Mouse (Mus musculus) CH12.LX (cell line): ENCODE measurements around the gene Ubl5. TPM values are rescaled to one million over a fixed set of nuclear protein-coding genes. Genes with fewer than 3 reads are reported as not detected.
"Not testable (repeated sequence)": the region's sequence is repeated elsewhere in the genome, so short reads cannot be mapped to it uniquely, and the experiment has no call there.

Experiments used
- DNase-seq: peaks from one replicate; pipeline ENCODE4 v3.0.0-alpha.2; 2013; ENCODE audit errors: extremely low read depth
- H3K27ac ChIP-seq: 2 replicates; pipeline ENCODE4 v1.5.1; 2012; ENCODE audit warnings: low read depth, mild to moderate bottlenecking, control low read depth, moderate library complexity; ENCODE audit not compliant: insufficient read depth
- H3K27me3 ChIP-seq: replicated peaks from 2 replicates; pipeline ENCODE3; 2012; ENCODE audit warnings: inconsistent platforms
- H3K36me3 ChIP-seq, 2 experiments: replicated peaks in 1 of 2; 2 replicates each; pipeline versions ENCODE3 to v1.6.1; 2012; ENCODE audit warnings: inconsistent platforms in 1 of 2, low read length in 1 of 2, mild to moderate bottlenecking in 1 of 2, mixed read lengths in 1 of 2, moderate library complexity in 1 of 2; ENCODE audit not compliant: control insufficient read depth in 1 of 2, insufficient read depth in 1 of 2
- H3K4me1 ChIP-seq, 2 experiments: 2 replicates each; pipeline ENCODE4 v1.6.1; 2012; ENCODE audit warnings: inconsistent platforms in 1 of 2, moderate library complexity in 1 of 2; ENCODE audit not compliant: insufficient read depth in 2 of 2, control insufficient read depth in 1 of 2
- H3K4me2 ChIP-seq: 2 replicates; pipeline ENCODE4 v1.6.1; 2012; ENCODE audit warnings: low read depth, mild to moderate bottlenecking, control low read depth; ENCODE audit not compliant: poor library complexity, insufficient read depth, severe bottlenecking
- H3K4me3 ChIP-seq, 3 experiments: fragments of 150-350 bp in 1 of 3; sonication (generic) in 1 of 3; replicated peaks in 1 of 3; 2 replicates each; pipeline versions ENCODE3 to v1.5.1; 2011 to 2012; ENCODE audit warnings: low read depth in 2 of 3, low read length in 2 of 3, mild to moderate bottlenecking in 2 of 3, moderate library complexity in 2 of 3, control low read depth in 1 of 3, improper control_type of control experiment in 1 of 3, inconsistent platforms in 1 of 3, mixed read lengths in 1 of 3; ENCODE audit not compliant: poor library complexity in 1 of 3
- H3K79me2 ChIP-seq: replicated peaks from 2 replicates; pipeline ENCODE4 v1.6.1; 2012; ENCODE audit warnings: mild to moderate bottlenecking, moderate library complexity; ENCODE audit not compliant: control insufficient read depth, poor library complexity, insufficient read depth, severe bottlenecking; ENCODE audit errors: extremely low read depth
- H3K9ac ChIP-seq: 2 replicates; pipeline ENCODE4 v1.6.1; 2012; ENCODE audit warnings: low read depth, mild to moderate bottlenecking, control low read depth, moderate library complexity; ENCODE audit not compliant: insufficient read depth
- H3K9me3 ChIP-seq: replicated peaks from 2 replicates; pipeline ENCODE3; 2012; ENCODE audit warnings: low read length, inconsistent platforms, mixed read lengths
- CHD2 ChIP-seq: IDR thresholded peaks from 2 replicates; pipeline ENCODE4 v1.6.1; 2011; ENCODE audit warnings: low read length, improper control_type of control experiment
- E2F4 ChIP-seq: IDR thresholded peaks from 2 replicates; pipeline ENCODE4 v1.6.1; 2011; ENCODE audit warnings: low read depth, low read length, improper control_type of control experiment; ENCODE audit not compliant: insufficient replicate concordance
- EP300 ChIP-seq: IDR thresholded peaks from 2 replicates; pipeline ENCODE4 v1.6.1; 2011; ENCODE audit warnings: low read length, improper control_type of control experiment
- GABPA ChIP-seq: IDR thresholded peaks from 2 replicates; pipeline ENCODE4 v1.6.1; 2012; ENCODE audit warnings: low read depth, low read length, improper control_type of control experiment, inconsistent platforms; ENCODE audit not compliant: insufficient replicate concordance
- HCFC1 ChIP-seq: IDR thresholded peaks from 2 replicates; pipeline ENCODE4 v1.6.1; 2012; ENCODE audit warnings: low read depth, mild to moderate bottlenecking, inconsistent platforms, low read length, improper control_type of control experiment
- JUND ChIP-seq: conservative IDR thresholded peaks from 2 replicates; pipeline ENCODE4 v1.6.1; 2011; ENCODE audit warnings: low read depth, low read length, improper control_type of control experiment
- KAT2A ChIP-seq: IDR thresholded peaks from 2 replicates; pipeline ENCODE4 v1.6.1; 2012; ENCODE audit warnings: low read length, improper control_type of control experiment, inconsistent platforms; ENCODE audit not compliant: insufficient replicate concordance
- NELFE ChIP-seq: IDR thresholded peaks from 2 replicates; pipeline ENCODE4 v1.6.1; 2011; ENCODE audit warnings: low read depth, low read length, improper control_type of control experiment
- NRF1 ChIP-seq: IDR thresholded peaks from 2 replicates; pipeline ENCODE4 v1.6.1; 2014; ENCODE audit warnings: low read depth, mild to moderate bottlenecking, inconsistent platforms, low read length, improper control_type of control experiment, moderate library complexity
- TBP ChIP-seq: conservative IDR thresholded peaks from 2 replicates; pipeline ENCODE4 v1.6.1; 2011; ENCODE audit warnings: low read depth, low read length, improper control_type of control experiment
- USF2 ChIP-seq: conservative IDR thresholded peaks from 2 replicates; pipeline ENCODE4 v1.6.1; 2011; ENCODE audit warnings: low read depth, low read length, improper control_type of control experiment
- ZKSCAN1 ChIP-seq: IDR thresholded peaks from 2 replicates; pipeline ENCODE4 v1.6.1; 2012; ENCODE audit warnings: low read depth, inconsistent platforms, low read length, improper control_type of control experiment, borderline replicate concordance
- ZNF384 ChIP-seq: IDR thresholded peaks from 2 replicates; pipeline ENCODE4 v1.6.1; 2012; ENCODE audit warnings: low read depth, low read length, improper control_type of control experiment, inconsistent platforms
- dilution Hi-C: fragments of 300-500 bp; cut with MboI; formaldehyde crosslinking; loops from 2 replicates; pipeline ENCODE4 v1.14.3; 2020; ENCODE audit warnings: low sequenced_read_pairs; ENCODE audit not compliant: extremely low pct_unique_long_range_greater_than_20kb, extremely low pct_ligation_motif_present
- in situ Hi-C: fragments of 300-500 bp; cut with MboI; formaldehyde crosslinking; loops from 3 replicates; pipeline ENCODE4 v1.14.3; 2019; ENCODE audit warnings: low sequenced_read_pairs, low pct_ligation_motif_present, low pct_unique_long_range_greater_than_20kb, mixed read lengths
- polyA plus RNA-seq: library from polyadenylated mRNA; unstranded; fragments of >175 nt; gene quantifications from 2 replicates; pipeline ENCODE4 v1.2.1, GENCODE M21; 2012; ENCODE audit warnings: low read depth; ENCODE audit not compliant: insufficient read length
- total RNA-seq, 2 experiments: library from RNA; depleted of rRNA; stranded (reverse); fragments of 300-350 nt in 1 of 2; fragments of >200 nt in 1 of 2; gene quantifications; 2 replicates each; pipeline ENCODE4 v1.2.3; 2012 to 2014

Gene Ubl5
- total and polyA plus RNA-seq, 3 experiments = 155 to 328 (median 291) TPM

DNA sequence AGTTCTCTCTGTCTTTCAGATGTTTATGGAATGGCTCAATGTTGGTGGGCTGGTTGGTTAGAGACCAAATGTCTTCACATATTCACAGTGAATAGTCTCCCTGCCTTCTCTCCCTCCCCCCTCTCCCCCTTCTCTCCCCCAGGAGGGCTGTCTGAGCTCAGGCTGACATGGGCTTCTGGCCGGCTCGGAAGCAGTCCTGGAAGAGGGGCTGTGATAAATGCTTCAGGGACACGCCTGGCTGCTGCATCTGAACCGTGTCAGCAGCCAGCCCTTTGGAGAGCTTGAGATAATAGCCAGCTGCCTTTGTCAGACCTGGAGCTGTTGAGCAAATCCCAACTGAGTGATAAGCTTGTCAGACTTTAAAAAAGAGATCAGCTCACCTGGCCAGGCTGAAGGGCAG, 47.2 kb downstream of the Ubl5 start:
- TF ChIP-seq ZKSCAN1 (no peak), ZNF384 (no peak), NRF1 (no peak), CHD2 (no peak), KAT2A (no peak), E2F4 (no peak), TBP (no peak), JUND (no peak), NELFE (no peak), USF2 (no peak), HCFC1 (no peak)
- in situ Hi-C loops = no loop called here
- Histone ChIP-seq H3K4me1 (peaks cover 0 to 16% of the 10 kb centered on the region in 2 experiments; a peak in 3 of 4 replicates), H3K27ac (no peak overlapping the region), H3K4me3 (no peak overlapping the region), H3K79me2 (no peaks in the 10 kb centered on the region), H3K9me3 (no peaks in the 10 kb centered on the region), H3K27me3 (peaks cover 5% of the 10 kb centered on the region), H3K36me3 (no peaks in the 10 kb centered on the region), H3K4me2 (no peak overlapping the region), H3K9ac (no peak overlapping the region)
- dilution Hi-C loops = no loop called here
- no peak for DNase-seq

DNA sequence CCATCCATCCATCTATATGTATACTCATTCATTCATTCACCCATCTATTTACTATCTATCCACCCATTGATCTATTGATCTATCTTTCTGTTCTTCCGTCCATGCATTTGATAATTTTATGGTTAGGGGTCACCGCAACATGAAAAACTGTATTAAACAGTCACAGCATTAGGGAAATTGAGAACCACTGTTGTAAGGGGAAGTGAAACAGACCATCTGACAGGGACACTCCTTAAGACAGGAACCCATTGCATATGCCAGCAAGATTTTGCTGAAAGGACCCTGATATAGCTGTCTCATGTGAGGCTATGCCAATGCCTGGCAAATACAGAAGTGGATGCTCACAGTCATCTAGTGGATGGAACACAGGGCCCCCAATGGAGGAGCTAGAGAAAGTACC, 47.8 kb downstream of the Ubl5 start:
- H3K79me2 ChIP-seq, dilution Hi-C loops, H3K36me3 ChIP-seq, in situ Hi-C loops, H3K27ac ChIP-seq, H3K4me2 ChIP-seq, H3K4me3 ChIP-seq, H3K9me3 ChIP-seq, H3K9ac ChIP-seq, H3K27me3 ChIP-seq: not testable (repeated sequence)
- peaks cover 0 to 16% of the 10 kb centered on the region in 2 experiments; a peak in 3 of 4 replicates for H3K4me1 ChIP-seq
- TF ChIP-seq EP300 = 0 out of 2 replicates have a peak, but pooled peaks have one; percentile 46
- DNase-seq = peak; percentile 23

GRCm38 (mm10) chr9:20692863-20693262, 50.2 kb downstream of the Ubl5 start:
- Histone ChIP-seq H3K79me2 (no peaks in the 10 kb centered on the region), H3K9ac (no peak overlapping the region), H3K4me1 (peaks cover under 1 to 16% of the 10 kb centered on the region in 2 experiments), H3K4me2 (no peak overlapping the region), H3K36me3 (no peaks in the 10 kb centered on the region), H3K4me3 (no peak overlapping the region), H3K27ac (no peak overlapping the region), H3K9me3 (no peaks in the 10 kb centered on the region), H3K27me3 (peaks cover 21% of the 10 kb centered on the region)
- dilution Hi-C loops = no loop called here
- TF ChIP-seq GABPA = no peak
- in situ Hi-C loops = no loop called here
- no peak for DNase-seq
